Mouse (Mus musculus) heart, adult 2 months (tissue): ENCODE results near the gene Mpped1. TPM values are rescaled to one million over a fixed set of nuclear protein-coding genes. Genes with fewer than 3 reads are reported as not detected.

Source experiments
- DNase-seq, 2 experiments: peaks; one replicate each; pipeline ENCODE4 v3.0.0; 2021
- H3K27ac ChIP-seq: fragments of 200-600 bp; 2 replicates; pipeline ENCODE4 v1.8.1; 2022
- H3K27me3 ChIP-seq: fragments of 200-500 bp; 2 replicates; pipeline ENCODE4 v1.6.1; 2012; ENCODE audit warnings: mild to moderate bottlenecking, low read length, inconsistent platforms, mixed read lengths; ENCODE audit not compliant: control insufficient read depth, insufficient read depth
- H3K36me3 ChIP-seq: fragments of 200-500 bp; 2 replicates; pipeline ENCODE4 v1.6.1; 2012; ENCODE audit warnings: low read length, inconsistent platforms; ENCODE audit not compliant: control insufficient read depth, insufficient read depth
- H3K4me1 ChIP-seq: fragments of 200-500 bp; 2 replicates; pipeline ENCODE4 v1.6.1; 2011; ENCODE audit warnings: low read length; ENCODE audit not compliant: control insufficient read depth, insufficient read depth
- H3K4me3 ChIP-seq: fragments of 200-600 bp; 2 replicates; pipeline ENCODE4 v1.8.1; 2022
- H3K79me2 ChIP-seq: fragments of 200-500 bp; replicated peaks from 2 replicates; pipeline ENCODE4 v1.6.1; 2012; ENCODE audit warnings: mild to moderate bottlenecking, inconsistent platforms, low read length, moderate library complexity, mixed read lengths; ENCODE audit not compliant: control insufficient read depth, insufficient read depth
- H3K9ac ChIP-seq: fragments of 200-500 bp; 2 replicates; pipeline ENCODE4 v1.6.1; 2012; ENCODE audit warnings: low read depth, mild to moderate bottlenecking, control low read depth, inconsistent platforms, low read length, mixed read lengths
- CTCF ChIP-seq: fragments of 200-600 bp; IDR thresholded peaks from 2 replicates; pipeline ENCODE4 v1.8.1; 2022; ENCODE audit warnings: antibody characterized with exemption, mild to moderate bottlenecking, moderate library complexity
- EP300 ChIP-seq: fragments of 200-500 bp; IDR thresholded peaks from 2 replicates; pipeline ENCODE4 v1.6.1; 2011; ENCODE audit warnings: low read depth, low read length, control low read depth; ENCODE audit not compliant: insufficient read depth
- POLR2A ChIP-seq: fragments of 200-500 bp; IDR thresholded peaks from 2 replicates; pipeline ENCODE4 v1.6.1; 2011; ENCODE audit warnings: mild to moderate bottlenecking, low read depth, low read length, control low read depth; ENCODE audit not compliant: insufficient read depth
- WGBS: fragments of 180-500 bp; shearing (Covaris S2); methylation state at CpG from one replicate; pipeline ENCODE4 v1.1.7; 2018; 5-methylcytosine and 5-hydroxymethylcytosine counted together
- intact Hi-C: fragments of 180-260 bp; cut with DNase I; formaldehyde crosslinking; loops from one replicate; pipeline ENCODE4 v1.15.1; 2025
- polyA plus RNA-seq: library from polyadenylated mRNA; depleted of rRNA; stranded (reverse); fragments of >200 nt; gene quantifications from 2 replicates; pipeline ENCODE4 v1.2.3, GENCODE M21; 2012
- total RNA-seq, 2 experiments: library from RNA; stranded (reverse); gene quantifications; 2 replicates each; pipeline ENCODE4 v1.2.3; 2021

Gene Mpped1
- total and polyA plus RNA-seq, 3 experiments: not detected

DNA sequence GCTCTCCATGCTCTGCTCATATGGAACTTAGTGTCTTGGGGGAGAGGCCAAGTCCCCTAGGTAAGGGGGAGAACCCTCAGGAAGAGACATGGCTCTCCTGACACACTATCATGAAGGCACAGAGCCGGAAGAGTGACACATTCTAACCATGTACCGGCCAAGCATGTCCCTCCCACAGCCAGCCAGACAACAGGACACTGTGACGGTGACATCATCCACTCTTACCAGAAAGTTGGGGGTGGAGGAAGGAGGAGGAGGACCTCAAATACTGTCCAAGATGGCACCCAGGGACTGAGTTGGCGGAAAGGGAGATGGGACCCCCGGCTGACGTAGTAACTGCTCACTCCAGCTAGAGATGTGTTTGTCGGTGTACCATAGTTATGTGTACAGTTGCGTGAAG lies 104.6 kb downstream of the Mpped1 start:
- WGBS: 80% methylated on average over 8 of the region's 8 CpGs
- Histone ChIP-seq H3K4me3 (no peak overlapping the region), H3K9ac (no peak overlapping the region)

DNA sequence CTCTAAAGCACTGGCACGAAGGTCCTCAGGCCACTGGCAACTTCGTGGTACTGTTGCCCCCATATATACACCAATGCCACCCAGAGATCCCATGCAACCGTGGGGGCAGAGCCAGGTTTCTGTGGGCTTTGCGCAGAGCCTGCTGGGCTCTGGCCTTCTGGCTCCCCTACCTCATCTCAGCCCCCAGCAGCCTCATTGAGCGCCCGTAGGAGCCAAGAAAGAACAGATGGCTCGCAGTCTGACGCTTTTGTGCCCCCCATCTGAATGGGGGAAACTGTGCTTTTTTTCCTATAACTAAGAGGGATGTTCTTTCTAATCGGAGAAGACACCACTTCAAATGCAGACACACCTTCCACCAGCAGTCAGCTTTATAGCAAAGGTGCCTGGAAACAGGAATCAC lies 105.0 kb downstream of the Mpped1 start:
- Histone ChIP-seq H3K4me3 (no peak overlapping the region), H3K27ac (no peak overlapping the region), H3K4me1 (no peaks in the 10 kb centered on the region), H3K79me2 (no peaks in the 10 kb centered on the region), H3K27me3 (no peaks in the 10 kb centered on the region), H3K9ac (no peak overlapping the region), H3K36me3 (no peaks in the 10 kb centered on the region)
- DNase-seq: no peak
- intact Hi-C loops: no loop called here
- WGBS: 80% methylated on average over 9 of the region's 9 CpGs
- TF ChIP-seq EP300 (no peak), CTCF (no peak), POLR2A (no peak)

More for the DNA sequence above, 104.6 kb downstream of the Mpped1 start:
- H3K4me1 ChIP-seq: no peaks in the 10 kb centered on the region
- TF ChIP-seq POLR2A (no peak), CTCF (no peak), EP300 (no peak)
- intact Hi-C loops: no loop called here
- no peak for DNase-seq
- no peaks in the 10 kb centered on the region for H3K79me2 ChIP-seq
- no peaks in the 10 kb centered on the region for H3K27me3 ChIP-seq
- no peaks in the 10 kb centered on the region for H3K36me3 ChIP-seq
- no peak overlapping the region for H3K27ac ChIP-seq

DNA sequence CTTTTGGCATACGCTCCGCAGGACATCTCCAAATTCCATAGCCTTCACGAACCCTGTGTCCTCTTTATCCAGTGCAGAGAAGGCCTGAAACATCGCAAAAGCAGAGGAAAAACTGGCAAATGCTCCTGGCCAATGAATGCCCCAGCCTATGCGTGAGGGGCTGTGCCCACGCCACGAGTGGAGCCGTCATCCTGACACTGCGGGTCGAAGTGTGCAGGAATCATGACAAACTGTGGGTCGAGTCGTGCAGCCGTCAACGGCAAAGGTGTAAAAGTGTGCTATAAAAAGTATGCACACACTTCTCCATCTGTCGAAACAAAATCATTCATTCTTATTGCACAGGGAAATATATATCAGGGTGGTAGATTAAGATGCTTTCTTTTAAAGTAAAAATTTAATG lies 113.6 kb downstream of the Mpped1 start:
- no peak for DNase-seq
- 81% methylated on average over 15 of the region's 15 CpGs for WGBS
- intact Hi-C loops: no loop called here

DNA sequence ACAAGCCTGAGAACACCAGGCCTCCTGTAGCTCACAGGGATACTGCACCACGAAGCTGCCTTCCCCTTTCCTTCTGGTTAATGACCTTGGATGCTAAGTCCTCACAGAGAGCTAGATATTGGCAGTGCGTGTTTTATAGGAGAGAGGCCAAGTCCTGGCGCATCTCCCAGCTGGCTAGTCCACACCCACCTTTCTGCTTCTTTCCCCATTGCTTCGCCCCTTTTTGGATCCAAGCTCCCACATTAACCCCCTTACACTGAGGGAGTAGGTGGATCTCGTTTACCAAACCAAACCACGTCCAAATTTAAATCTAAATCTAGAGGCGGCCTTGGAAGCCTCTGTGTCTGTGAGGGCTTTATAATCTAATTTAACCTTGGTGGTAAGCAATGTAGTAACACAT lies 115.0 kb downstream of the Mpped1 start:
- Histone ChIP-seq H3K79me2 (no peaks in the 10 kb centered on the region), H3K4me1 (no peaks in the 10 kb centered on the region), H3K27ac (no peak overlapping the region), H3K9ac (no peak overlapping the region), H3K36me3 (no peaks in the 10 kb centered on the region), H3K27me3 (no peaks in the 10 kb centered on the region), H3K4me3 (no peak overlapping the region)
- TF ChIP-seq POLR2A (no peak), CTCF (no peak), EP300 (no peak)
- 61% methylated on average over 7 of the region's 7 CpGs for WGBS
- intact Hi-C loops: no loop called here
- no peak for DNase-seq

More for the DNA sequence above, 113.6 kb downstream of the Mpped1 start:
- TF ChIP-seq POLR2A (no peak), EP300 (no peak), CTCF (no peak)
- Histone ChIP-seq H3K9ac (no peak overlapping the region), H3K27ac (no peak overlapping the region), H3K79me2 (no peaks in the 10 kb centered on the region), H3K4me1 (no peaks in the 10 kb centered on the region), H3K36me3 (no peaks in the 10 kb centered on the region), H3K27me3 (no peaks in the 10 kb centered on the region), H3K4me3 (no peak overlapping the region)

DNA sequence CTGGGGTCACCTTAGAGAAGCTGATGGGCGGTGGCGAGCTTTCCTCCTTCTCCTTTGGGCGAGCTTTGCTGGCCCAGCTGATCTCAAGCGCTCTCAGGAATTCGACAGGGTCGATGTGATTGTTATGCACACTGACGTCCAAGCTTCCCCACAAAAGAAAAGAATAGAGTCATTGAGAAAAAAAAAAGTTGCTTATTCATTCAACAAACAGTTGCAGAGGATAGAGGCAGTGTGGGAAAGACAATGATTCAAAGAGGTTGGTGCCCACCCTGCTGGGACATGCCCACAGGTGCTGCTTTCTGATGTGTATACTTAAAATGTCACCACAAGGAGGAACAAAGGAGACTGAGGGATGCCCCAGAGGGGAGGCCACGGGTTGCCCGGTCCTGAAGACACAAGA lies 116.7 kb downstream of the Mpped1 start:
- Histone ChIP-seq H3K79me2 (no peaks in the 10 kb centered on the region), H3K4me3 (no peak overlapping the region), H3K27me3 (no peaks in the 10 kb centered on the region), H3K4me1 (no peaks in the 10 kb centered on the region), H3K9ac (no peak overlapping the region), H3K36me3 (no peaks in the 10 kb centered on the region), H3K27ac (no peak overlapping the region)
- intact Hi-C loops: no loop called here
- DNase-seq: no peak
- no peak for TF ChIP-seq EP300
- TF ChIP-seq POLR2A: no peak
- TF ChIP-seq CTCF: no peak
- 33% methylated on average over 9 of the region's 9 CpGs for WGBS

DNA sequence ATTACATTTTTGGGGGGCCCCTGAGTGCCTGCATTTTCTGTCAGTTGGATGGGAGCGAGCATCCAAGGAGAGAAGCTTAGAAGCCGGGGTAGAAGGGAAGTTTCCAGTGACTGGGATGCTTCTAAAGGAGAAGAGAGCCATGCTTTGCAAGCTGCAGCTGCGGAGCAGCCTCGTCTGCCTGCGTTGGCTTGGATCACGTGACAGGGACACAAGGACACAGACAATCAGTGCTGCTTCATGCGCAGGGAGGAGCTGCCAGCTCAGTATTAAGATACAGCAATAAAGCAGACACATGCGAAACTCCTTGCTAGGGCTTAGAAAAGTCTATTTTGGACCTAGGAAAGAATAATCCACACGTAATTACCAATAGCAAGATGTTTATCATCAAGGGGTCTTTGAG lies 118.0 kb downstream of the Mpped1 start:
- H3K79me2 ChIP-seq: no peaks in the 10 kb centered on the region
- no peak for DNase-seq

More for the DNA sequence above, 118.0 kb downstream of the Mpped1 start:
- Histone ChIP-seq H3K4me1 (no peaks in the 10 kb centered on the region), H3K9ac (no peak overlapping the region), H3K36me3 (no peaks in the 10 kb centered on the region), H3K27me3 (no peaks in the 10 kb centered on the region), H3K4me3 (no peak overlapping the region), H3K27ac (no peak overlapping the region)
- 55% methylated on average over 9 of the region's 9 CpGs for WGBS
- no peak for TF ChIP-seq POLR2A
- TF ChIP-seq EP300: no peak
- TF ChIP-seq CTCF: no peak
- intact Hi-C loops: no loop called here
